Mouse (Mus musculus): ENCODE data around the gene Tgfb3.

GRCm38 (mm10) chr12:86079202-86079667 is 394 bp upstream of the Tgfb3 start:
- TF ChIP-seq CTCF (IDR thresholded peaks at IDR 0.05; ENCODE audit: low read depth, low read length): peak; percentile 97
- no peak for TF ChIP-seq POLR2A (IDR thresholded peaks at IDR 0.05; ENCODE audit: extremely low read depth, insufficient read depth, low read length)
